ENCODE assay signal across 31 mouse cellular contexts in genomic region chr11:72453105-72453953, GRCm38 (mm10). TPM values are rescaled to one million over a fixed set of nuclear protein-coding genes. Genes with fewer than 3 reads are reported as not detected.
DNase-seq lines count a peak whose midpoint lies in the region; ATAC-seq and TF ChIP-seq lines count a peak whose summit lies in the region.
"Had no signal": no experiment of that assay in that cellular context is flagged by ENCODE, and none has a peak within 500 bp of the region (broad histone marks: within the 10 kb centered on the region; RNA-seq: fewer than 3 reads in every experiment).

No protein-coding gene starts in this region.

- DNase-seq in heart, embryonic 10.5 days (ENCODE audit: low spot score): no peak
- DNase-seq in heart, adult 8-10 months (ENCODE audit: low spot score): no peak
- peak; percentile 43 for DNase-seq in kidney, adult 2 months
- no peak for DNase-seq in kidney, adult 18-20 months
- DNase-seq in liver, adult 2 months (ENCODE audit: extremely low read depth, low read depth, low spot score): peak; percentile 45
- DNase-seq in liver, embryonic 11.5 days (ENCODE audit: low spot score): no peak
- no peak for DNase-seq in forebrain, embryonic 14.5 days (ENCODE audit: low spot score)
- DNase-seq: adrenal gland, postnatal 10 days; cerebellum, adult 8-10 months; cerebellum, postnatal 25 days; gastrocnemius, postnatal 36 days; heart, postnatal 14 days; kidney, adult 8-10 months; kidney, postnatal 14 days; left cerebral cortex, postnatal 4 days; liver; lung, adult 18-20 months; lung, postnatal 10 days; right cerebral cortex, postnatal 25 days had no signal

- 49% methylated on average over 15 of the region's 15 CpGs for WGBS in heart, embryonic 10.5 days
- whole genome bisulfite sequencing in kidney, adult 2 months: 52% methylated on average over 15 of the region's 15 CpGs
- 58% methylated on average over 15 of the region's 15 CpGs for WGBS in liver, adult 2 months
- WGBS in liver, embryonic 11.5 days: 69% methylated on average over 15 of the region's 15 CpGs
- WGBS in forebrain, embryonic 14.5 days: 62% methylated on average over 15 of the region's 15 CpGs

- no peak overlapping the region for H3K4me3 ChIP-seq in heart, embryonic 10.5 days
- no peak overlapping the region for H3K4me3 ChIP-seq in kidney, adult 2 months (ENCODE audit: insufficient read depth, low read depth, low read length)
- no peak overlapping the region for H3K4me3 ChIP-seq in liver, adult 2 months (ENCODE audit: insufficient read depth, low read depth, low read length)
- no peak overlapping the region for H3K4me3 ChIP-seq in liver, embryonic 11.5 days (ENCODE audit: low read depth, low read length)
- H3K4me3 ChIP-seq in E14TG2a.4 (replicated peaks; ENCODE audit: low read length): 0 out of 2 replicates have a peak overlapping the region, but pooled peaks have one; percentile 21
- H3K4me3 ChIP-seq in forebrain, embryonic 14.5 days (ENCODE audit: low read depth, low read length): no peak overlapping the region
- H3K4me3 ChIP-seq: embryonic facial prominence, embryonic 10.5 days; embryonic facial prominence, embryonic 15.5 days; forebrain, embryonic 12.5 days; heart, embryonic 12.5 days; hindbrain, embryonic 15.5 days; midbrain, embryonic 15.5 days; stomach, embryonic 15.5 days had no signal

- no peak for TF ChIP-seq CTCF in kidney, adult 2 months (conservative IDR thresholded peaks at IDR 0.05; ENCODE audit: insufficient read depth, insufficient read length, low read depth, low read length)
- no peak for TF ChIP-seq CTCF in liver, adult 2 months (IDR thresholded peaks at IDR 0.05; ENCODE audit: low read depth, low read length)
- TF ChIP-seq CTCF in E14TG2a.4 (conservative IDR thresholded peaks at IDR 0.05; ENCODE audit: low read length): no peak

- H3K27ac ChIP-seq in heart, embryonic 10.5 days: peak overlapping the region; percentile 32; the same call in 1 of the 2 replicates
- H3K27ac ChIP-seq in kidney, adult 2 months (ENCODE audit: insufficient read depth, low read depth, low read length): no peak overlapping the region
- H3K27ac ChIP-seq in liver, adult 2 months (replicated peaks; ENCODE audit: insufficient read depth, low read depth, low read length): peak overlapping the region; percentile 11; the same call in 1 of the 2 replicates
- H3K27ac ChIP-seq in liver, embryonic 11.5 days (ENCODE audit: low read depth, low read length): no peak overlapping the region
- H3K27ac ChIP-seq in forebrain, embryonic 14.5 days (ENCODE audit: low read depth, low read length): no peak overlapping the region
- H3K27ac ChIP-seq: embryonic facial prominence, embryonic 10.5 days; embryonic facial prominence, embryonic 15.5 days; hindbrain, embryonic 15.5 days; midbrain, embryonic 15.5 days; stomach, embryonic 15.5 days had no signal

- no peak overlapping the region for H3K9ac ChIP-seq in liver, adult 2 months (ENCODE audit: low read depth, low read length)
- H3K9ac ChIP-seq in liver, embryonic 11.5 days (ENCODE audit: low read depth, low read length): no peak overlapping the region
- no peak overlapping the region for H3K9ac ChIP-seq in forebrain, embryonic 14.5 days (ENCODE audit: low read length)
- H3K9ac ChIP-seq: embryonic facial prominence, embryonic 15.5 days; forebrain, embryonic 12.5 days; heart, embryonic 12.5 days; hindbrain, embryonic 15.5 days; midbrain, embryonic 15.5 days; stomach, embryonic 15.5 days had no signal

- H3K79me2 ChIP-seq in liver, adult 2 months (ENCODE audit: control insufficient read depth, insufficient read depth, low read length): no peaks in the 10 kb centered on the region

- no peak overlapping the region for H3K4me2 ChIP-seq in liver, embryonic 11.5 days
- no peak overlapping the region for H3K4me2 ChIP-seq in forebrain, embryonic 14.5 days (ENCODE audit: low read length)
- H3K4me2 ChIP-seq: embryonic facial prominence, embryonic 15.5 days; forebrain, embryonic 12.5 days; heart, embryonic 12.5 days; hindbrain, embryonic 15.5 days; midbrain, embryonic 15.5 days; stomach, embryonic 15.5 days had no signal

- ATAC-seq in liver, embryonic 11.5 days (replicated peaks; ENCODE audit: low FRiP score): no peak
- no peak for ATAC-seq in forebrain, embryonic 14.5 days
- ATAC-seq: CD4-positive, CD25-positive, alpha-beta regulatory T cell, adult 4 months; midbrain, embryonic 15.5 days had no signal

- H3K36me3 ChIP-seq in heart, embryonic 10.5 days: peaks cover 50% of the 10 kb centered on the region
- no peaks in the 10 kb centered on the region; the same call in 1 of the 2 replicates for H3K36me3 ChIP-seq in kidney, adult 2 months (ENCODE audit: control insufficient read depth, insufficient read depth, low read length)
- H3K36me3 ChIP-seq in liver, adult 2 months (ENCODE audit: control insufficient read depth, insufficient read depth, low read length): peaks cover 14% of the 10 kb centered on the region
- H3K36me3 ChIP-seq in liver, embryonic 11.5 days (ENCODE audit: control insufficient read depth, insufficient read depth, low read length): peaks cover 42% of the 10 kb centered on the region
- H3K36me3 ChIP-seq in E14TG2a.4 (ENCODE audit: insufficient read depth, low read length): peaks cover 49% of the 10 kb centered on the region
- peaks cover 60% of the 10 kb centered on the region for H3K36me3 ChIP-seq in forebrain, embryonic 14.5 days (ENCODE audit: control insufficient read depth, insufficient read depth, low read length)

- no peaks in the 10 kb centered on the region for H3K27me3 ChIP-seq in heart, embryonic 10.5 days (ENCODE audit: insufficient read depth, poor library complexity, severe bottlenecking)
- no peaks in the 10 kb centered on the region for H3K27me3 ChIP-seq in kidney, adult 2 months (replicated peaks; ENCODE audit: control insufficient read depth, insufficient read depth, low read length)
- no peaks in the 10 kb centered on the region for H3K27me3 ChIP-seq in liver, adult 2 months (ENCODE audit: control insufficient read depth, insufficient read depth, low read length)
- H3K27me3 ChIP-seq in liver, embryonic 11.5 days (replicated peaks; ENCODE audit: control insufficient read depth, insufficient read depth, low read length): no peaks in the 10 kb centered on the region
- H3K27me3 ChIP-seq in E14TG2a.4 (ENCODE audit: insufficient read depth, low read length): 0 out of 2 replicates have a peak, but pooled peaks cover 3% of the 10 kb centered on the region
- no peaks in the 10 kb centered on the region for H3K27me3 ChIP-seq in forebrain, embryonic 14.5 days (replicated peaks; ENCODE audit: control insufficient read depth, insufficient read depth, low read length)
- H3K27me3 ChIP-seq: embryonic facial prominence, embryonic 15.5 days; forebrain, embryonic 12.5 days; heart, embryonic 12.5 days; hindbrain, embryonic 15.5 days; midbrain, embryonic 15.5 days; stomach, embryonic 15.5 days had no signal

- peaks cover 29% of the 10 kb centered on the region for H3K4me1 ChIP-seq in heart, embryonic 10.5 days
- no peaks in the 10 kb centered on the region for H3K4me1 ChIP-seq in kidney, adult 2 months (ENCODE audit: control insufficient read depth, insufficient read depth, low read length)
- H3K4me1 ChIP-seq in liver, adult 2 months (ENCODE audit: control insufficient read depth, insufficient read depth, low read length): peaks cover 6% of the 10 kb centered on the region; the same call in 1 of the 2 replicates
- peaks cover 14% of the 10 kb centered on the region for H3K4me1 ChIP-seq in liver, embryonic 11.5 days (replicated peaks; ENCODE audit: control insufficient read depth, insufficient read depth, low read length)
- H3K4me1 ChIP-seq in E14TG2a.4 (replicated peaks; ENCODE audit: low read depth, low read length): peaks cover 91% of the 10 kb centered on the region
- no peaks in the 10 kb centered on the region for H3K4me1 ChIP-seq in forebrain, embryonic 14.5 days (ENCODE audit: control insufficient read depth, insufficient read depth, low read length)
- H3K4me1 ChIP-seq: embryonic facial prominence, embryonic 15.5 days; midbrain, embryonic 15.5 days had no signal

- H3K9me3 ChIP-seq in heart, embryonic 10.5 days: no peaks in the 10 kb centered on the region
- H3K9me3 ChIP-seq in liver, embryonic 11.5 days (ENCODE audit: control insufficient read depth, low read length): no peaks in the 10 kb centered on the region
- no peaks in the 10 kb centered on the region for H3K9me3 ChIP-seq in E14TG2a.4 (ENCODE audit: low read length)
- H3K9me3 ChIP-seq in forebrain, embryonic 14.5 days (replicated peaks; ENCODE audit: control insufficient read depth, low read length): no peaks in the 10 kb centered on the region
- H3K9me3 ChIP-seq: embryonic facial prominence, embryonic 10.5 days; embryonic facial prominence, embryonic 15.5 days; forebrain, embryonic 12.5 days; heart, embryonic 12.5 days; hindbrain, embryonic 15.5 days; midbrain, embryonic 15.5 days; stomach, embryonic 15.5 days had no signal

- no peak for TF ChIP-seq POLR2A in kidney, adult 2 months (IDR thresholded peaks at IDR 0.05; ENCODE audit: low read depth, low read length)
- TF ChIP-seq POLR2A in liver, adult 2 months (IDR thresholded peaks at IDR 0.05; ENCODE audit: extremely low read depth, insufficient read depth, low read length): no peak

RNA-seq across cellular contexts. Expression of gene Mybbp1a, which starts 12.2 kb away (rescaled TPM):
- polyA plus RNA-seq in heart, embryonic 10.5 days (2016; fragmentation: Nextera tagmentation; extraction: Ambion mirVana): 133 and 186 TPM in 2 replicates
- total RNA-seq in heart, adult 8-10 months (2022): 10 to 100 TPM; 42.4 to 49.4 (median 45.9) TPM
- 27.0 and 28.6 TPM in 2 replicates for polyA plus RNA-seq in kidney, adult 2 months (2012; rRNA removed)
- total RNA-seq in liver, adult 2 months (2014; rRNA removed): 13.7 and 18.8 TPM in 2 replicates
- polyA plus RNA-seq in liver, adult 2 months (2012; rRNA removed): 14.8 and 21.6 TPM in 2 replicates
- 263 and 272 TPM in 2 replicates for polyA plus RNA-seq in liver, embryonic 11.5 days (2014; fragmentation: Nextera tagmentation; extraction: Ambion mirVana)
- polyA plus RNA-seq in forebrain, embryonic 14.5 days (2014; fragmentation: Nextera tagmentation; extraction: Ambion mirVana): 80.5 and 82.1 TPM in 2 replicates

RNA-seq across cellular contexts. Expression of gene Ggt6, which starts 18.0 kb away (rescaled TPM):
- polyA plus RNA-seq in heart, embryonic 10.5 days (2016; fragmentation: Nextera tagmentation; extraction: Ambion mirVana): not detected in 2 replicates
- under 1 TPM in 2 of 4 experiments, not detected in 2; 0.32 to 0.44 TPM for total RNA-seq in heart, adult 8-10 months (2022)
- polyA plus RNA-seq in kidney, adult 2 months (2012; rRNA removed): 24.3 and 29.3 TPM in 2 replicates
- 13.6 and 16.2 TPM in 2 replicates for total RNA-seq in liver, adult 2 months (2014; rRNA removed)
- 33.7 and 44.3 TPM in 2 replicates for polyA plus RNA-seq in liver, adult 2 months (2012; rRNA removed)
- not detected in 2 replicates for polyA plus RNA-seq in liver, embryonic 11.5 days (2014; fragmentation: Nextera tagmentation; extraction: Ambion mirVana)
- not detected in 2 replicates for polyA plus RNA-seq in forebrain, embryonic 14.5 days (2014; fragmentation: Nextera tagmentation; extraction: Ambion mirVana)
- total RNA-seq: layer of hippocampus, postnatal 14 days; left cerebral cortex, postnatal 4 days; neutrophil, adult 5-6 weeks had no signal
- polyA plus RNA-seq: CD4-positive, CD25-positive, alpha-beta regulatory T cell, adult 4 months; forebrain, embryonic 12.5 days; heart, embryonic 12.5 days; hindbrain, embryonic 15.5 days; midbrain, embryonic 15.5 days; neural tube, embryonic 11.5 days had no signal

RNA-seq across cellular contexts. Expression of gene Spns2, which starts 36.4 kb away (rescaled TPM):
- polyA plus RNA-seq in heart, embryonic 10.5 days (2016; fragmentation: Nextera tagmentation; extraction: Ambion mirVana): 5.7 and 7.1 TPM in 2 replicates
- 10 to 100 TPM in 1 of 4 experiments, 1 to 10 TPM in 3; 7.4 to 10.2 (median 7.9) TPM for total RNA-seq in heart, adult 8-10 months (2022)
- 102 TPM in 2 replicates for polyA plus RNA-seq in kidney, adult 2 months (2012; rRNA removed)
- total RNA-seq in liver, adult 2 months (2014; rRNA removed): 25.4 and 41.1 TPM in 2 replicates
- 47.3 and 65.1 TPM in 2 replicates for polyA plus RNA-seq in liver, adult 2 months (2012; rRNA removed)
- 20.0 and 21.0 TPM in 2 replicates for polyA plus RNA-seq in liver, embryonic 11.5 days (2014; fragmentation: Nextera tagmentation; extraction: Ambion mirVana)
- polyA plus RNA-seq in forebrain, embryonic 14.5 days (2014; fragmentation: Nextera tagmentation; extraction: Ambion mirVana): 4.6 and 5.8 TPM in 2 replicates
- polyA plus RNA-seq: CD4-positive, CD25-positive, alpha-beta regulatory T cell, adult 4 months had no signal

RNA-seq across cellular contexts. Expression of gene Smtnl2, which starts 41.8 kb away (rescaled TPM):
- 148 and 184 TPM in 2 replicates for polyA plus RNA-seq in heart, embryonic 10.5 days (2016; fragmentation: Nextera tagmentation; extraction: Ambion mirVana)
- total RNA-seq in heart, adult 8-10 months (2022): 10 to 100 TPM; 13.6 to 18.9 (median 16.5) TPM
- 20.3 and 22.1 TPM in 2 replicates for polyA plus RNA-seq in kidney, adult 2 months (2012; rRNA removed)
- total RNA-seq in liver, adult 2 months (2014; rRNA removed): 0.47 and 0.55 TPM in 2 replicates
- 0.43 and 0.93 TPM in 2 replicates for polyA plus RNA-seq in liver, adult 2 months (2012; rRNA removed)
- polyA plus RNA-seq in liver, embryonic 11.5 days (2014; fragmentation: Nextera tagmentation; extraction: Ambion mirVana): 22.9 and 24.8 TPM in 2 replicates
- polyA plus RNA-seq in forebrain, embryonic 14.5 days (2014; fragmentation: Nextera tagmentation; extraction: Ambion mirVana): 1.4 and 1.6 TPM in 2 replicates
- total RNA-seq: neutrophil, adult 5-6 weeks had no signal

Comparison
In these comparisons a context has a peak if more than half of its experiments do, and no peak if none do; other contexts are left out.
1. DNase-seq: peak in kidney, adult 2 months (single experiment) and liver, adult 2 months (single experiment); none in heart, embryonic 10.5 days (single experiment), heart, adult 8-10 months (single experiment), kidney, adult 18-20 months (single experiment), liver, embryonic 11.5 days (single experiment) and forebrain, embryonic 14.5 days (single experiment).
2. H3K27ac ChIP-seq: peak in heart, embryonic 10.5 days (single experiment) and liver, adult 2 months (single experiment); none in kidney, adult 2 months (single experiment), liver, embryonic 11.5 days (single experiment) and forebrain, embryonic 14.5 days (single experiment).
3. RNA of gene Ggt6, which starts 18.0 kb away (polyA plus RNA-seq): 33.7 to 44.3 TPM in liver, adult 2 months and 24.3 to 29.3 TPM in kidney, adult 2 months; not detected in heart, embryonic 10.5 days, not detected in liver, embryonic 11.5 days and not detected in forebrain, embryonic 14.5 days; every median in the first group is over 10 times any median in the second.